Mouse (Mus musculus) gastrocnemius, adult 8-10 months (tissue): Measurements from ENCODE around the gene Gjb5. TPM values are rescaled to one million over a fixed set of nuclear protein-coding genes. Genes with fewer than 3 reads are reported as not detected.
A peak's percentile ranks its signal among the peaks of the same experiment; 100 is the strongest.

Experiments
- DNase-seq, 2 experiments: peaks; one replicate each; pipeline ENCODE4 v3.0.0; 2022; ENCODE audit warnings: low spot score in 2 of 2
- total RNA-seq, 4 experiments: library from RNA; stranded (reverse); gene quantifications; 2 replicates each; pipeline ENCODE4 v1.2.4; 2022

Gjb5 gene
- total RNA-seq, 4 experiments from 2014 or later, result not detected

DNA sequence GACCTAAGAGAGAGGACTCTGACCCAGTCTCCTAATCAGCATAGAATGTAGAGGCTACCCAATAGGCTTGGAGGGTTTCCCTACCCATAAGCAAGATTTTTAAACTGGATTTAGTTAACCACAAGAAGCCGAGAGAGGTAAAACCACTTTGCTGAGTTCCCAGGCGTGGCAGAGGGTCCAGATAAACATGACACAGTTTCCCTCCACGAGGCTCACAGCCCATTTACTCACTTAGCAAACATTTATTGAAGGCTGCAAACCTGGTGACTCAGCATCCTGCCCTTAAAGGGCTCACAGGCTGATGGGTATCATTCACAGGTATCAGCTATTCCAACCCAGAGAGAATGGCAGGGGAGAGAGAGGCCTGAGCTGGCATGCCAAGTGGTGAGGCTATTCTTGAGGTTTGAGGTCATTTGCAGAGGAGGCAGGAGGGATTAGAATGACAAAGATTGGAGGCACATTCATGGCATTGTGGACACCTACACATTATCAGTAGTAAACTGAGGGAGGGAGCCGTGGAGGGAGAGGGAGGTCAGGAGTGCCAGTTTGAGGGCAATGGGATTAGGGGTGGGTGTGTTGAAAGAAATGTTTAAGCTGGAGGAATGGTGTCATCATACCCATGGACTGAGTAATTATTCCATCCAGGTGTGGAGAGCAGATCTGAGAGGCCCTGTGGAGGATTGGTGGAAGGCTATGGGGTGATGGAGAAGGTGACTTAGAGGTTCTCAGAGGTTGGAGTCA, 8.3 kb downstream of the Gjb5 start:
- DNase-seq, result no peak

DNA sequence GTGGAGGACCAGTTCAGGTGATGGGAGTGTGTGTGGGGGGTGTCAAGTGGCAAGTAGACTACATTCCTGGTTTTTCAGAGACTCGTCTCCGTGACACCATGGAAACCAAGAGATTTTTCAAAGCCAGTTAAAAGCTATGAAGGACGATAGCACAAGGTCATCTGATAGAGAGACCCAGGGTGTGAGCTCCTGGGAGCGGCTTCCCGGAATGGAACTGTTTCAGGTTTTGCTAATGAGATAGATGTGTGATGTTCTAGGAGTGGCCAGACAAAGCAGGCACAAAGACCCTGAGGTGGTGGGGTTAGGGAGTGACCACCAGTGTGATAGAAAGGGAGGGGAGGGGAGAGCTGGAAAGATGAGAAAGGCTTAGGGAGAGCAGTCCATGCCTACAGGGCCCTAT, 13.0 kb downstream of the Gjb5 start:
- DNase-seq, result no peak

DNA sequence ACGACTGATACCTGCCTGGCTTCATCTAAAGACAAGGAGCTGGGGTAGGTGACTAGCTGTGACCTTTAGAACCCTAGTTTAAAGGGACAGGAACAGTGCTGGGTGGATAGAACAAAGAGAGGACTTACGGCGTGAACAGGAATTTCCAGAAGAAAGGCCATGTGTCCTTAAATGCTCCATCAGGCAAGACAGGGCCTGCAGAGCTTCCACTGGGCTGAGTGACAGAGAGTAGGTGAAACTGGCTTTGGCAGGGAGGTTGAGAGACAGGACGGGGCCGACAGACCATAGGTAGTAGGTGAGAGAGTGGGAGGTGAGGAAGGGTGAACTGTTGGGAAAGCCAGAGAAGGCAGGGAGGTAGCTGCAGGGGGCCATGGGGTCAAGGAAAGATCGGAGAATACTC, 16.6 kb downstream of the Gjb5 start:
- no peak for DNase-seq

DNA sequence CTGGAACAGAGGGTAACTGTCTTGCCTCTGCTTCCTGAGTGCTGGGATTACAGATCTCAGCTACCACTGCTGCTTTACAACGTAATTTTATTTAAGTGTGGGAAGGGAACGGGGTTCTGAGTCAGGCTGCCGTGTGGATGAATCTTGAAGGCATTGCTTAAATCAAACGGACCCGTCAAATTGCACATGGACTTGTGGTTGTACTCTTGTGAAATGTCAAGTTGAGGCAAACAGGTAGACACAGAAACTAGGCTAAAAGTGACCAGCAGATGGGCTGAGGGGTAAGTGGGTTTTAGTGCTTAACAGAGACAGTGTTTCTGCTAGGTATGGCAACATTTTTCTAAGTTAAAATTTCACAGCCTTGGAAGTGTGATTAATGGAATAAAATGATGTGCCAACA, 20.3 kb downstream of the Gjb5 start:
- no peak for DNase-seq

DNA sequence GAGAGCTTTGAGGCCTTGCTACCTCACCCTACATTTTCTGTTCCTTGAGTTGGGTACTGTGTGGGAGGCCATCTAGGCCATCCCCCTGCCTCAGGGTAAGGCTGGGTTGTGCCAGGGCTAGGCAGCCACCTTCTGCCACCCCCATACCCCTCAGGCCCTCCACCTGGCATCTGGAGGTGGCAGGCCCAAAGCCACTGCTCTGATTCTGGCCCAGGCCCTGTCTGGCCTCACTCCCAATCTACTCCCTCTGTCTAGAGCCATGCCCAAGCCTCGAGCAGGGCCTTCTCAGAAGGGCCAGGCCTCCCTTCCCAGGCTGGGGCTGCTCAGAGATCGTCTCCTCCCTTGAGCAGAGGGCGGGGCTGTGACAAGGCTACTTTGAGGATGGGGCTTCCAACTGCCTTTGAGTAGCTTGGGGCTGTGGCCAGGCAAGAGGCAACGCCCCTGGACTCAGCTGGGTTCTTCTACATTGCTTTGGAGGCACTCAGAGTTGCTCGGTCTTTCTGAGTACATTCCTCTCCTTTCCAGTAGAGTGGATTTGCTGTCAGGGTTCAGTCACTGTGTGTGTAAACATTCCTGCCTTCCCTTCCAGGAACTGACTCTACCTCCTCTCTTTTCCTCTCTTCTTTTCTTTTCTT, 23.0 kb downstream of the Gjb5 start:
- no peak for DNase-seq

DNA sequence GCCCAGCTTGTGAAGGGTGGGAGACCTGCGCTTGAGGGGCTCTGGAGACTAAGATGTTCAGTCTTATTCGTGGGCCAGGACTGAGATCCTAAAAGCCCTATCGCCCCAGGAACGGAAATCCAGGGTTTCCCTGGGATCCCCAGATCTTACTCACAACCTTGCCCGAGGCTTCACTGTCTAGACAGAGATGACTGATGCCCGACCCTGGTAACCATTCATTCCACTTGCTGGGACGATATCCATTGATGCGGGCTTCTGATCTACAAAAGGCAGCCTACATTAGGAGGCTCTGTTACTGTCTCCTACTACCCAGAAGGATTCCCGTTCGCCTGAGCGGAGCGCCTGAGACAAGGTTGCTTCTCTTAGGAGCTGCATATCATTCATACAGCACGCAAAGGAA, 26.8 kb downstream of the Gjb5 start:
- no peak for DNase-seq

DNA sequence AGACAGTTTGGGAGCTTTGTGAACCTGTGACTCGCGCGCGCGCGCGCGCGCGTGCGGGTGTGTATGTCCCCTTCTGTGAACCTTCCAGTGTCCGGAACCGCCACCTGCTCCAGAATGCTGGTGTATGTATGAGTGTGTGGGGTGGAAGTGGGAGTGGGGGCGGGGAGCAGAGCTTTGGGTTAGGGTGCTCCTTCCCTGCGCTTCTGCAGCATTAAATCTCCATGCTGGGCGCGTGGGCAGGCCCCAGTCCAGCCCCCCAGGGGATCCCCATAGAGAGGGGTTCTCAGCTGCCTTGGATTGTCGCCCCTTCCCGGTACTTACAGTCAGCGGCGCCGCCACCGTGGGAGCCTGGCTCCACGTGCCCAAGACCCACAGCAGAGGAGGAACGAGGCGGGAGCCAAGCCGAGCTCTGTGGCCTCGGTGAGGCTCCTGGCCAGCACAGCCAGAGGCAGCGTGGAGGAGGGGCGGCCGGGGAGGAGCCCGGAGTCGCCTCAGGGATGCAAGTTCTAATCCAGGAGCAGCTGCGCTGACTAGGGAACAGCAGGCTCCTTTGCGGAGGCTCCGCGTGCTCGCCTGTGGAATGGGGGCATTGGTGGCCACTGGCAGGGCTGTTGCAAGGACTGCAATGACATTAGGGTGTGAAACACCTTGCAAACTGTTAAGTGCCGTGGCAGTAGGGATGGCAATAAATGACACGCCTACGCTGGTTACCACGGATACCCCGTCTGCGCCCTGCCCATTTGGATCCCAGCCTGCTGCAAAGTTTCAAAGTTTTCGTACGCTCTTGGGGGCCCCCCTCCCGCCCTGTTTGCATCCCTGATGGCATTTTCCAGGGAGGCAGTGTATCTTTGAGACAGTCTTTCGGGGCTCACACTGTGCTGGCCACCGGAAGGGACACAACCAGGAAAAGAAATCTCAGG, 27.5 kb downstream of the Gjb5 start, which contains the start of gene Gjb3:
Gjb3 (minus strand) TSS at position 664 of the 920 bp plus-strand sequence.
- DNase-seq, result no peak

DNA sequence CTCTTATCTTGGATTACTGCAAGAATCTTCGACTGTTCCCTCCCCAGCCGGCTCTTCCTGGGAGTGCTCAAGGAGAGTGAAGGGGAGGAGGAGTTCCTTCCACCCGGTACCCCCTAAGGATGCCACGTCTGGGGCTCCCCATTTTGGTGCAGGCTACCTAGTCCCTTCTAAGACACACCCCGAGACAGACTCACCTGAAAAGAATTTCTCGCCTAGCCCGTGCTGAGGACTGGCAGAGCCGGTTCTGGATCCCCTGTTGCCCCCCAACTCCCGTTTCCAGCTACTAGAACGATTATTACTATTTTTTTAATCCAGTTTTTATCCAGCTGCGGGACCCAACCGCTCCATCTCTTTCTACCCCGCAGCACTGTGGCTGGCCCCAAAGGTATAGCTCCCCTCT, 28.2 kb downstream of the Gjb5 start:
- no peak for DNase-seq

DNA sequence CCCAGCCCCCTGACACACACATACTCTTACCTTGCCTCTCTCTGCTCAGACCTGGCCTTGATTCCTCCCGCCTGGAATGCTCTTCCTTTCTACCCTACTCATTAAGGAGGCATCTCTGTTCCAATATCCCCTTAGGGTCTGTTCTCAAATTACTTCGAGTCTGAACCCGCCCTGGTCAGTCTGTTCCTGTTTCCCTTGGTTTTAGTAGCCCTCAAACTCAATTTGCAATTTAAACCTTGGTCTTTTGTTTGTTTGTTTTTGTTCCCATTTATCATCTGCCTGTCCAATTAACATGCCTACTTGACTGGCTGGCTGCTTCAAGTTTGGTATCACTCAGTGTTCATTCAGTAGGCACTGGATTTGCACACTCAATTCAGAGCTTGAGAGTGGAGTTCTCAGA, 28.9 kb downstream of the Gjb5 start:
- DNase-seq, result no peak

DNA sequence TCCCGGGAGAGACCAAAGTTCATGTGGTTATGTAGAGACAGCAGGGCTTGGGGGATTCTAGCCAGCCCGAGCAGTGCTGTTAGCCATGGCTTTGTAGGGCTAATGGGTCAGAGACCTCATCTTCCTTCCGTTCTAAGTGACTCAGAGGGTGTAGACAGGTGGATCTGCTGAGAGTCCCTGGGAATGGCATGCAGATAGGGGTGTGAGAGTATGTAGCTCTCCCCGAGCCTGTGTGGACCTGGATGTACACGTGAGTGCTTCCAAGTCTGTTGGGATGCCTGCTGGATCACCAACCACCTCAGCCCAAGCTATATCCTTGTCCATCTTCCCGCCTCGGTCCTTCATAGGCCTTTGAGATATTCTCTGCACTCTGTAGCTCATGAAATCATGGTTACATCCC, 29.6 kb downstream of the Gjb5 start:
- no peak for DNase-seq

DNA sequence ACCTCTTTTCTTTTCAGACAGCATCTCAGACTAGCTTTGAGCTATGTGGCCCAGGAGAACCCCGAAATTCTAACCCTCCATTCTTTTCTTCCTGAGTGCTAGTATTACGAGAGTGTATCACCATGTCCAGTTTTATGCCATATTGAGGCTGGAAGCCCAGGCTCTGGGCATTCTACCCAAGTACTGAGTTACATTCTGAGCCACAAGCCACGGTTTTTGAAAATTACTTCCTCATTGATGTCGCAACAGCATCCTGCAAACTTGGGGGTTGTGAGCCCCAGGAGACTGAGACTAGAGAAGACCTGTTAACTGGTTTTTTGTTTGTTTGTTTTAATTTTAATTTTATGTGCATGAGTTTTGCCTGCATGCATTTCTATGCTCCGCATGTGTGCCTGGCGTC, 30.2 kb downstream of the Gjb5 start:
- no peak for DNase-seq

DNA sequence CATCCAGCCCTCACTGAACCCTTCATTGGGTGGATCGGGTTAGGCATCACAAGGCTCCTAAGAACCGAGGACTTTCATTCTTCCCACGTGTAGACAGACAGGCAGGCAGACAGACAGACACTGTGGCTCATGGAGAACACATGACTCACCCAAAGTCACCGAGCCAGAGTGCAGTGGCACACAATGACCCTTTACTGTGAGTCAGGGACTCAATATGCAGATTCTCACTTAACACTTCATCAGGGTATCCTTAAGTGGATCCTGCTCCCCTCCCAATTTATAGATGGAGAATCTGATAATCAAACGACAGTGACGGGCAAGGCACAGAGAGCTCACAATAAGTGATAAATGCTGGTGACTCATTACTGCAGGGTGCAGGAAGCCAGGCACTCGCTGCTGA, 30.7 kb downstream of the Gjb5 start:
- DNase-seq, result no peak

DNA sequence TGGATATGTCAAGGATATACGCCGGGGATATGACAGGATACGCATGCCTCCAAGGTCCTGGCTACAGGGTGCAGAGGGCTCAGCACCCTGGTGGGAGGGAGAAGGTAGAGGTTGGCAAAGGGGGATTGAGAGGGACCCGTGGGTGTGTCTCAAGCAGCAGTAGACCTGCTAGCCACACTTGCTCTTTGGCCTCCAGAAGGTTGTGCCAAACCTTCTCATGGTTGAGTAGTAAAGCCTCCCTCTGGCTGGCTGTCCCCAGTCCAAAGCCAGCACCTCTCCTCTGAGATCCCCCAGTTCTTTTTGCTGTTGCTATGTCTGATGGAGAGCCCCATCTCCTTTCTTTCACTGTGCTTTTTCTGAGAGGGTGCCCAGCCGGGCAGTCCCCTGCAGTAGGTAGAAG, 32.7 kb downstream of the Gjb5 start:
- no peak for DNase-seq

DNA sequence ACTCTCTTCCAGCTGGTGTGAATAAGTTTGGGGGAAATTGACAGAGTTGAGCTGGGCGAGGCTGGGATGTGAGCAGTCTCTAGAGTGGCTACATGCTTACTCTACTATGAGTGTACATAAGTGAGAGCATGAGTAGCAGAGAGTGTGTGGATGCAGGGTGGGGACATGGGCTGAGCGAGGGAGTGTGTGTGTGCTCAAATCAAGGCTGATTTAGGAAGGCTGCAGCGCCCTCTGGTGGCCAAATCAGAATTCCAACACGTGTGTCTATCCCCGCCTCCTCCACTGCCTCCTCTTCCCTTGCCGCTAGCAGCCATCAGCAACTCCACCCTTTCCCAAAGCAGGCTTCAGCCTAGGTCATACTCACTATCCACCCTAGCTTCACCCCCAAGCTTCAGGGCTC, 33.2 kb downstream of the Gjb5 start:
- peak in 1 of 2 experiments; percentile 27 for DNase-seq

DNA sequence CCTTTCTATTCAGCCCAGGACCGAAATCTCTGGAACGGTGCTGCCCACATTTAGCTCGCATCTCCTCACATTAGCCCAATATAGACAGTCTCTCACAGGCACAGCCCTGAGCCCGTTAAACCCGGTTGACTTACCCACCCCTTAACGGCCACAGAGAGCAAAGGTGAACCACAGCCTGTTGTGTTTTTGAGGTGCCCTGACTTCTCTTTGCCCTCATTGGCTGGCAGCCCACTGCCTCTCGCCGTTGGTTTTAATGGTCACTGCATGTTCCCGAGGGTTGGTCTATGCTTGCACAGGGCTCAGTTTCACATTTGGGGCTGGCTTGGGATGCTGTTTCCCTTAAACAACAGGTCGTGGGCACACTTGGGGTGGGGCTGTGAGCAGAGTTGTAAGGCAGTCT, 33.7 kb downstream of the Gjb5 start:
- DNase-seq, result no peak

DNA sequence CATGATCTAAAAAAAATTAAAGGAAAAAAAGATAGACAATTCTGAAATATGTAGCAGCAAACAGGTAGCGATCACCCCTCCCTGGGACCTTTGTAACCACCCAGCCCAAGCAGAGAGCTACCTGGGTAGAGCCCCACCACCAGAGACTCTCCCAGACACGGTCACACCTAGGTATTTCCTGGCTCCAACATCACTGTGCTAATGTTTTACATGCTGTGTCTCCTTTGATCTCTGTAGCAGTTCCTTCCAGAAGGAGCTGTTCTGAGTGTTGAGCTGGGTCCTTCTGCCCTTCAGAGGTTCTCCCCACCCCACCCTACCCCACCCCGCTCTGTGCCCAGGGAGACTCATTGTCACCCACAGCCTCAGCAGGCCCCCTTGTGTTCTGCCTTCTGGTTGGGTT, 34.3 kb downstream of the Gjb5 start:
- DNase-seq, result no peak

DNA sequence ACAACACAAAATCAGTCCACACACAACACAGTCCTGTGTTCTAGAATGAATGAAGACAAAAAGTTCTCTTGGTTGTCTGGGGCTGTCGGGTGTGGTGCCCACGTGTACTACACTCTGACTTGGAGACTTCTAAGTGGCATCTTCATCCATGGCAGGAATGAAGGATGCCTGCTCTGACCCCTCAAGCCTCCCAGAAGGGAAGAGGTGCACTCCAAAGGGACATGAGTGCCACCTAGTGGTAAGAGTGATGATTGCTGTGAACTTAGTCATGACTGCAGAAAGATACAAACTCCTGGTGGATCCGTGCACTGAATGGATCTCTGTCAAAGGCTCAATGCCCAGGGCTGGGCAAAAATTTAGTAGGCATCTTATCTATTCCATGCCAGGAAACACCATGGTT, 38.4 kb downstream of the Gjb5 start:
- no peak for DNase-seq

DNA sequence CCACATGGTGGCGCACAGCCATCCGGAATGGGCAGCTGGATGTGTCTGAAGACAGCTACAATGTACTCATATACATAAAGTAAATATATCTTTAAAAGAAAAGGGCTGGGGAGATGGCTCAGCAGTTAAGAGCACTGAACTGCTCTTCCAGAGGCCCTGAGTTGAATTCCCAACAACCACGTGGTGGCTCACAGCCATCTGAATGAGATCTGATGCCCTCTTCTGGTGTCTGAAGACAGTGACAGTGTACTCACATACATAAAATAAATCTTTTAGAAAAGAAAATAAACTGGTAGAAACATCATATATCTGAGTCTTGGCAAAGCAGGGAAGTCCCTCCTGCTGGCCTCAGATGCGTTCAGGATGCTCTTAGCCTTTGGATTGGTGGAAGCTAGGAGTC, 40.8 kb downstream of the Gjb5 start:
- DNase-seq, result no peak

DNA sequence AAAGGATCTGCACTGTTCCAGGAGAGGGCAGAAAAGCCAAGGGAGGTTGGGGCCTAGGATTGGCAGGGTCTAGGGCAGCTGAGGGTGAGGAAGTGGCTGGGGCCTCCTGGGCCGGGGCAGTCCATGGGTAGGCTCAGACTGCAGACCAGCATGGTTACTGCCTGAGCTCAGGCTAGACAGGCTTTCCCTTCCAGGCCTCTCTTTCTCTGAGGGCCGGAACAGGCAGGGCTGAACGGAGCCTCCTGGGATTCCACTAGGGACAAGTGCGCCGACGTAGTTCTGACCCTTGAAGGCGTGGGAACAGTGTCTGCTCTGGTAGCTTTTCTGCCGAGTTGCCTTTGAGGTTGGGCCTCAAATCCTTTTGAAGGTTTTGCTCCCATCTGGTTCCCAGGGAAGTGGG, 42.2 kb downstream of the Gjb5 start:
- DNase-seq, result no peak

DNA sequence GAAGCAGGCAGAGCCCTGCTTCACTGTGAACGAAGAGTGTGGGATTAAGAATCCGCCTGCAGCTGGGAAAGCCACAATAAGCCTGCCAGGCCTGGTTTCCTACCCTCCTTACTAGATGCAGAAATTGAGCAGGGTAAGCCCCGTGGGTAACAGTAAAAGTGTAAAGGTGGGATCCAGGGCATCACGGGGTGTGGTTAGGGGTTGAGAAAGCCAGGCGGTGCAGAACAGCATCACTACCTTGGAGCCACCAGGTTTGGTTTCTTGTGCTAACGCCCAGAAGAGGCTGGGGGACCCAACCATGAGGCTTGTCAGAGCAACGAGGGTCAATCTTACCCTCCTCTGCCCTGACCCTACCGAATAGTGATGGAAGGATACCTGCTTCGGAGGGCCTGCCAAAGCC, 43.4 kb downstream of the Gjb5 start:
- DNase-seq, result no peak

DNA sequence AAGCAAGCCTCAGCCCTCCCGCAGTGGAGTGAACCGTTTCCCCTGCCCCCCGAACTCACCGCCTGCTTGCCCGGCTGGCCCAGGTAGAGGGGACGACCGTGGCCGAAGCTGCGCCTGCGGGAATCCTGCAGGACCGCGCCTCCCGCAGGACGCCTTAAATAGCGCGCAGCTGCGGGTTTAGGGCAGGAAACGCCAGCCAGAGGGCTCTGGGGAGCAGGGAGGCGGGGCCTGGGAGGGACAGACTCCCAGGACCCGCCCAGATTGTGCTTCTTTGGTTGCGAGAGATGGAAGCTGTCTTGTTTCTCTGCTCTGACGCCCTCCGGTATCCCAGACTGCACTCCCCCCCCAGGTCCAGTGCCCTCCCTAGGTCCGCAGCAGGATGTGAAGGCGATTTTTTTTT, 44.1 kb downstream of the Gjb5 start, which contains the start of gene Gja4:
Gja4 (minus strand) TSS at position 179 of the 400 bp plus-strand sequence.
- peak; percentile 35 to 57 for DNase-seq

DNA sequence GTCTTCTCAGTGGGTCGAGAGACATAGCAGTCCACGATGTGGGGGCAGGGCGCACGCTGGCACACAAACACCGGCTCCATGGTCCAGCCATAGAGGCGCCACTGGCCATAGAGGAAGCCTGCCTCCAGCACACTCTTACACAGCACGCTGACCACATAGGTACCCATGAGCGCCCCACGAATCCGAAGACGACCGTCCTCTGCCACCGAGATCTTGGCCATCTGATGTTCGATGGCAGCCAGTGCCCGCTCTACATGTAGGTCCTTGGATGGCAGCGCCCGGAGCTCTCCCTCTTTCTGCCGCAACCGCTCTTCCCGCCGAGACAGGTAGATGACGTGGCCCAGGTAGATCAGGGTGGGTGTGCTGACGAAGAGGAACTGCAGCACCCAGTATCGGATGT, 45.6 kb downstream of the Gjb5 start:
- DNase-seq, result no peak
